Mouse (Mus musculus) splenic B cell, adult 2 months (primary cell): Measurements from ENCODE around the gene Smarcb1.
A peak's percentile ranks its signal among the peaks of the same experiment; 100 is the strongest.
"Not testable (repeated sequence)": the region's sequence is repeated elsewhere in the genome, so short reads cannot be mapped to it uniquely, and the experiment has no call there.

Experiments used
- DNase-seq: peaks from one replicate; pipeline ENCODE4 v3.0.0-alpha.2; 2011; ENCODE audit warnings: low read depth, low spot score
- H3K27me3 ChIP-seq: 2 replicates; pipeline ENCODE4 v1.6.1; 2012; ENCODE audit warnings: mild to moderate bottlenecking, low read length, moderate library complexity, mixed read lengths; ENCODE audit not compliant: control insufficient read depth, poor library complexity, insufficient read depth, severe bottlenecking
- H3K36me3 ChIP-seq: 2 replicates; pipeline ENCODE4 v1.6.1; 2012; ENCODE audit warnings: mild to moderate bottlenecking, low read length, moderate library complexity, mixed read lengths; ENCODE audit not compliant: control insufficient read depth, poor library complexity, insufficient read depth, severe bottlenecking

Smarcb1 gene

DNA sequence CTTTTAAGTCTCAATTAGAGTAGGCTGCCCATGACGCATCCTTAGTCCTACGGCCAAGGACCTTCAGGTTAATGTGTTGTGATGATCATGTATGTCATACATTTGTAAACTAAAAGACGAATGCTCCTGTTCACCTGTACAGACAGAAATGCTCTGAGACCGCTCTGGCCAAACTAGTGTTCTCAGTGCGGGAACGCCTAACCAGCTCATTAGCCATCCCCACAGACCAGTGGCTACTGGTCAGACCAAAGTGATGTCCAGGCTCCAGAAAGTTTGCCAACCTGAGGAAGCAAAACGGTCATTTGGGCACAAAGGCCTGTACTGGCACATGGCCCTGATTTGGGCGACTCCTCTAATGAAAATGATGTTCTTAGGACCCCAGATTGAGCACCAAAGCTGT lies 36.7 kb downstream of the Smarcb1 start:
- Histone ChIP-seq H3K36me3 (no peaks in the 10 kb centered on the region), H3K27me3 (no peaks in the 10 kb centered on the region)
- no peak for DNase-seq

- peak; percentile 83 for DNase-seq
- Histone ChIP-seq H3K36me3 (no peaks in the 10 kb centered on the region), H3K27me3 (no peaks in the 10 kb centered on the region)
Measured at GRCm38 (mm10) chr10:75883232-75883552, 38.2 kb downstream of the Smarcb1 start.

DNA sequence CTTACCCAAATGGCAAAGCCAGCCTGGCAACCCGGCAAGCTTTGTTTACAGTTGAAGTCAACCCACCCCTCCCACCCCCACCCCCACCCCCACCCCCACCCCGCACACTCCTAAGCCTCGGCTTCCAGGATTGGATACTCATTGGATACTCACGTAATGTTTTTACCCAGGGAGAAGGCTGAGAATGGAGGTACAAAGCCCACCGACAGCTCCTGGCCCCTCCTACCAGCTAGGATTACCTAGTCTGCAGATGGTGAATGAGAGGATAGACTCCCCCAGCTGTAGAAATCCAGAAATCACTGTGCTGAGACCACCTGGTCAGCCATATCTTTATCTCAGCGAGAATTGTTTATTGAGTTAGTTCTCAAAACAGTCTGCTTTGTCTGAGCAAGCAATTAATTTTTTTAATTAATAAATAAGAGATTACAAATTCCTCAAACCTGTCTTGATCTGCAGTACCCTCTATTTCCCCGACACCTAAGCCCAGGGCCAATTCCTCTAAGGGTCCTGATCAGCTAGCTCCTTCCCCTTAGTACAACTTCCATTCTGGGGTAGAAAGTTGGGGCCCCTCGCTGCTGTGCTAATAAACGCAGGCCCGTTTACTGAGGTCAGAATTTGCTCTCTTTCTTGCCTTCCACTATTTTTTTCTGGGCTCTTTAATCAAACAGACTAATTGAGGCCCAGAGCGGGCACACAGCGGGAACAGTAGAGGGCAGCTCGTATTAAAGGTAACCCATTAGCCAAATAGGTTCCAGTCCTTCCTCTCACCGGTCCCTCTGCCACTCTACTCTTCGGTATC lies 38.8 kb downstream of the Smarcb1 start:
- Histone ChIP-seq H3K27me3 (no peaks in the 10 kb centered on the region), H3K36me3 (no peaks in the 10 kb centered on the region)
- no peak for DNase-seq

DNA sequence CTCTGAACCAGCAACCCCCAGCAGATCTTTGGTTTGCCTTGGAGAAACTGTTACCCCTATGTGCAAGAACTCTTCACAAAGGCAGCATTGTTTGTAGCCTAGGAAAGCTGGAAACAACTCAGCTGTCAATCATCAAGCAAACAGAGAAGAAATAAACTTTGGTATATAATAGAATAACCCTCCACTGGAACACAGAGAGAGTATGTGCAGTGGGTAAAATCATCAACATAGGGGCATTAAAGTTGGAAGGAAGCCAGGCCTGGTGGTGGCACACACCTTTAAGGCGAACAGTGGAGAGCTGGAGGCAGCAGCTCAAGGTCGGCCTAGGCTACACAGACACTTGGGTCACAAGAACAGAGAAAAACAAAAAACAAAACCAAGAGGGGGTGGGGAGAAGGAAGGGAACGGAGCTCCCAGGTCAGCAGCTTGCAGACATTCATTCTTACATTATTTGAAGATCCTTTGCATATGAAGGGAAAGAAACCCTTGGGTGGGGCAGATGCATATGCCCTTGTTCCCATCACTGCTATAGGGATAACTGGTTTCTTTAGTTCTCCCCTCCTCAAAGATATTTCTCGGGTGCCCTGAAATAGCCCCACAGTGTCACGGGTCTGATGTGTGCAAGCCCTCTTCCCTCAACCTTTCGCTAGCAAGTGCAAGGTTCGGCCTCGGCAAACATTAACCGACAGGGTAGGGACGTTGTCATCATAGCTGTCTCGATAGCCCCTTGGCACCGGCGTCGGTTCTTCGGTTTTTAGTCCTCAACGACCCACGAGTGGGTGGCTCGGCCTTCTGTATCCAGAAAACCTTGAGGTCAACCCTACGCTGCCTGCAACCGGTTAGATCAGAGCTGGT lies 39.6 kb downstream of the Smarcb1 start:
- Histone ChIP-seq H3K36me3 (no peaks in the 10 kb centered on the region), H3K27me3 (no peaks in the 10 kb centered on the region)
- DNase-seq = no peak

- no peak for DNase-seq
- no peaks in the 10 kb centered on the region for H3K36me3 ChIP-seq
- H3K27me3 ChIP-seq = no peaks in the 10 kb centered on the region
Measured at GRCm38 (mm10) chr10:75880771-75881577, 40.4 kb downstream of the Smarcb1 start.

GRCm38 (mm10) chr10:75880351-75880750 lies 41.1 kb downstream of the Smarcb1 start:
- Histone ChIP-seq H3K27me3 (no peaks in the 10 kb centered on the region), H3K36me3 (no peaks in the 10 kb centered on the region)
- no peak for DNase-seq

DNA sequence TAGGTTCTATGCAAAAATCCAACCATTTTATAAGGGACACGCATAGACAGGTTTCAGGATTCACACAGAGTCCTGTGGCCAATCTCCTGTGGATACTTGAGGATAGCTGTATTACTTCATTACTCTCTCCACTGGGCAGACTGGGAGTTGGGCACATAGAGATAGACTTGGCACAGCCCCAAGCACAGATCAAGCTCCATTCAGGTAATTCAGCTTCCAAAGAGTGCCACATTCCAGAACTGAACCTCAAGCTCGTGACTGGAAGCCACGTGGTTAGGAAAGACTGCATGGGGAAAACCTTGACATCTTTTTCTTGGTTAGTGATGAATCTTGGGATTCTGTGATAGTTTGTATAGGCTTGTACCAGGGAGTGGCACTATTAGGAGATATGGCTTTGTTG lies 42.6 kb downstream of the Smarcb1 start:
- no peaks in the 10 kb centered on the region for H3K36me3 ChIP-seq
- no peak for DNase-seq
- no peaks in the 10 kb centered on the region for H3K27me3 ChIP-seq

- no peak for DNase-seq
- H3K27me3 ChIP-seq = no peaks in the 10 kb centered on the region
- no peaks in the 10 kb centered on the region for H3K36me3 ChIP-seq
Measured at GRCm38 (mm10) chr10:75873543-75874170, 47.8 kb downstream of the Smarcb1 start.

DNA sequence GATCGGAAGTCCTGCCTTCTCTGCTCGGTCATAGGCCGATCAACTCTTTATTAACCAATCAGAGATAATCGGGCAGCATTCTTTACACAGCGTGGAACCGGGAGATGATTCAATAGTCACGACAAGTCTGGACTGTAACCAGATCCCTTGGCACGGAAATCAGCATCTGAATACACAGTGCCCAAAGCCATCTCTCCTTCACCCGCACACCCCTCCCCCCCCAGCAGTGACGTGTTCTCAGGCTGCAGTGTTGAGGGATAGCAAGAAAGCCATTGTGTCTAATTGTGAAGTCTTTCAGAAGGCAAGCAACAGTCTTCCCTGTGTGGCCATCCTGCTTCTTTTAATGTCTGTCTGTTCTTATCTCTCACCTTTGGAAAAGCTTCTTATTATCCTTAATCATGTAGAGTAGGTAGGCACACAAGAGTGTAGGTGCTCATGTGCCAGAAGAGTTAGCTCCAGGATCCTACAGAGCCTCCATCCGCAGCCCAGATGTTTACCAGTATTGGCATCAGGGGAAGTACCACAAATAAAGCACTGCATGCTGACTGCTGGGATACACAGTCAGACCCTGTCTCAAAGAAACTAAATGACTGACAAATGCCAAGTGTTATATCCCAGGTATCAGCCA lies 48.4 kb downstream of the Smarcb1 start:
- H3K36me3 ChIP-seq = no peaks in the 10 kb centered on the region

GRCm38 (mm10) chr10:75872025-75872914 lies 49.1 kb downstream of the Smarcb1 start:
- H3K36me3 ChIP-seq = no peaks in the 10 kb centered on the region
- H3K27me3 ChIP-seq = no peaks in the 10 kb centered on the region
- DNase-seq = no peak

More for the DNA sequence above, 48.4 kb downstream of the Smarcb1 start:
- DNase-seq = no peak
- H3K27me3 ChIP-seq = no peaks in the 10 kb centered on the region

GRCm38 (mm10) chr10:75861587-75861986 lies 59.8 kb downstream of the Smarcb1 start:
- Histone ChIP-seq H3K36me3 (no peaks in the 10 kb centered on the region; the same call in 1 of the 2 replicates), H3K27me3 (no peaks in the 10 kb centered on the region)
- DNase-seq = no peak

GRCm38 (mm10) chr10:75860746-75861145 lies 60.7 kb downstream of the Smarcb1 start:
- H3K27me3 ChIP-seq = no peaks in the 10 kb centered on the region
- H3K36me3 ChIP-seq = no peaks in the 10 kb centered on the region; the same call in 1 of the 2 replicates
- no peak for DNase-seq

GRCm38 (mm10) chr10:75859786-75860470 lies 61.5 kb downstream of the Smarcb1 start, which contains the start of gene Mif:
Gene Mif, minus strand, starts transcription at chr10:75860240.
- not testable (repeated sequence) for H3K36me3 ChIP-seq, H3K27me3 ChIP-seq
- peak; percentile 95 for DNase-seq
